Mouse (Mus musculus) ES-E14 (cell line): ENCODE data around the gene Ugt1a7c. TPM values are rescaled to one million over a fixed set of nuclear protein-coding genes. Genes with fewer than 3 reads are reported as not detected.

ENCODE experiments used
- DNase-seq: peaks from one replicate; pipeline ENCODE4 v3.0.0-alpha.2; 2013; ENCODE audit warnings: low read depth, low spot score
- H3K27ac ChIP-seq: 2 replicates; pipeline ENCODE4 v1.5.1; 2012; ENCODE audit warnings: low read depth, mild to moderate bottlenecking, low read length, moderate library complexity, mixed read lengths; ENCODE audit not compliant: poor library complexity, insufficient read depth, severe bottlenecking
- H3K36me3 ChIP-seq: 2 replicates; pipeline ENCODE4 v1.6.1; 2012; ENCODE audit warnings: mild to moderate bottlenecking, low read length, moderate library complexity, mixed read lengths; ENCODE audit not compliant: control insufficient read depth, poor library complexity, insufficient read depth, severe bottlenecking
- H3K4me1 ChIP-seq, 2 experiments: fragments of 150-350 bp in 1 of 2; sonication (generic) in 1 of 2; 2 replicates each; pipeline ENCODE4 v1.6.1; 2012; ENCODE audit warnings: low read length in 2 of 2, mild to moderate bottlenecking in 1 of 2, mixed read lengths in 1 of 2; ENCODE audit not compliant: control insufficient read depth in 2 of 2, insufficient read depth in 2 of 2, poor library complexity in 1 of 2
- H3K4me3 ChIP-seq, 2 experiments: fragments of 150-350 bp in 1 of 2; sonication (generic) in 1 of 2; 2 replicates each; pipeline ENCODE4 v1.5.1; 2012; ENCODE audit warnings: low read length in 2 of 2, low read depth in 1 of 2, mild to moderate bottlenecking in 1 of 2, mixed read lengths in 1 of 2; ENCODE audit not compliant: insufficient read depth in 1 of 2, poor library complexity in 1 of 2, severe bottlenecking in 1 of 2
- H3K9ac ChIP-seq: 2 replicates; pipeline ENCODE4 v1.6.1; 2012; ENCODE audit warnings: low read depth, mild to moderate bottlenecking, low read length, mixed read lengths; ENCODE audit not compliant: poor library complexity, insufficient read depth, severe bottlenecking
- H3K9me3 ChIP-seq: fragments of 150-350 bp; sonication (generic); 2 replicates; pipeline ENCODE4 v1.6.1; 2012; ENCODE audit warnings: low read depth, mild to moderate bottlenecking, low read length; ENCODE audit not compliant: control insufficient read depth, insufficient read depth
- CHD2 ChIP-seq: IDR thresholded peaks from 2 replicates; pipeline ENCODE4 v1.6.1; 2014; ENCODE audit warnings: mild to moderate bottlenecking, low read depth, low read length, inconsistent platforms
- HCFC1 ChIP-seq: IDR thresholded peaks from 2 replicates; pipeline ENCODE4 v1.6.1; 2012; ENCODE audit warnings: low read length, inconsistent platforms, borderline replicate concordance; ENCODE audit not compliant: insufficient read depth
- MAFK ChIP-seq: IDR thresholded peaks from 2 replicates; pipeline ENCODE4 v1.6.1; 2014; ENCODE audit warnings: mild to moderate bottlenecking, low read depth, low read length, inconsistent platforms; ENCODE audit not compliant: insufficient read depth
- ZC3H11A ChIP-seq: IDR thresholded peaks from 2 replicates; pipeline ENCODE4 v1.6.1; 2012; ENCODE audit warnings: low read depth, mild to moderate bottlenecking, inconsistent platforms, low read length, borderline replicate concordance
- ZNF384 ChIP-seq: IDR thresholded peaks from 2 replicates; pipeline ENCODE4 v1.6.1; 2012; ENCODE audit warnings: low read depth, low read length, inconsistent platforms
- in situ Hi-C, 2 experiments: fragments of 600-800 bp; cut with MboI; formaldehyde crosslinking; loops; one replicate each; pipeline ENCODE4 v1.15.1; 2025; ENCODE audit warnings: low sequenced_read_pairs in 2 of 2, inconsistent platforms in 1 of 2; ENCODE audit not compliant: unreplicated experiment in 2 of 2
- total RNA-seq: library from RNA; depleted of rRNA; stranded (reverse); fragments of 300-350 nt; gene quantifications from 2 replicates; pipeline ENCODE4 v1.2.3, GENCODE M21; 2012

Gene Ugt1a7c
- total RNA-seq, 1 experiment, result 0.09 TPM

DNA sequence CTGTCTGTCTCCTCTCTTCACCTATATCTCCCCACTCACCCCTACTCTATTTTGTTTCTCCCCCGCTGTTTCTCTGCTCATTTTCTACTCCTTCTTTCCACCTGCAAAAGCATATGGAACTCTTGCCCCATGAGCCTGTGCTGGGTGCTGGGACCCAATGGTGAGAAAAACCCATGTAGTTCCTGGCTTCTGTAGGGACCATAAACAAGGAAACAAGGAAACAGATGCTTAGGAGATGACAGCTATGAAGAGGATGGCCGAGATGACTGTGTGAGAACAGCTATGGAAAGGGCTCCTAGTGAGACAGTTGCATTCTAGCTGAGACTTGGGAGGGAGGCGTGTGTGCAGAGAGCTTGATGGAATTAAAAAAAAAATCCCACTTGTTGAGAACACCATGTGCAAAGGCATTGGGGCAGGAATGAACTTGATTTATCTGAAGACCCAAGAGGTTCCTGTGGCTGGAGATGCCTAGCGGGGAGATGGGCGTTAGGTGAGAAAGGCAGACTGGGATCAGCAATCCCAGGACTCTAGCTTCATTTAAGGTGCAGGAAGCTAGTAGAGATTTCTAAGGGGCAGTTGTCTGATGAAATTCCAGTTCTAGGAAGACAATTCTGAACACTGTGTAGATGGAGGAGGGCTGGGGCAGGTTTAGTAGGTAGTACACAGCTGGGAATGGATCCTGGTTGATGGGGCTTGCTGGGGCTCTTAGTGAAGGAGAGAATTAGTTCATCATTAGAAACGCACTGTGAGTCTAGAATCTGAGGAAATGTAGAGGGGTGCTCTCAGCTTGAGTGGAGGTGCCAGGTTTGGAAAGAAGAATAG is 136.3 kb downstream of the Ugt1a7c start:
- H3K4me1 ChIP-seq, result no peaks in the 10 kb centered on the region
- no peaks in the 10 kb centered on the region for H3K9me3 ChIP-seq
- no peak for DNase-seq

DNA sequence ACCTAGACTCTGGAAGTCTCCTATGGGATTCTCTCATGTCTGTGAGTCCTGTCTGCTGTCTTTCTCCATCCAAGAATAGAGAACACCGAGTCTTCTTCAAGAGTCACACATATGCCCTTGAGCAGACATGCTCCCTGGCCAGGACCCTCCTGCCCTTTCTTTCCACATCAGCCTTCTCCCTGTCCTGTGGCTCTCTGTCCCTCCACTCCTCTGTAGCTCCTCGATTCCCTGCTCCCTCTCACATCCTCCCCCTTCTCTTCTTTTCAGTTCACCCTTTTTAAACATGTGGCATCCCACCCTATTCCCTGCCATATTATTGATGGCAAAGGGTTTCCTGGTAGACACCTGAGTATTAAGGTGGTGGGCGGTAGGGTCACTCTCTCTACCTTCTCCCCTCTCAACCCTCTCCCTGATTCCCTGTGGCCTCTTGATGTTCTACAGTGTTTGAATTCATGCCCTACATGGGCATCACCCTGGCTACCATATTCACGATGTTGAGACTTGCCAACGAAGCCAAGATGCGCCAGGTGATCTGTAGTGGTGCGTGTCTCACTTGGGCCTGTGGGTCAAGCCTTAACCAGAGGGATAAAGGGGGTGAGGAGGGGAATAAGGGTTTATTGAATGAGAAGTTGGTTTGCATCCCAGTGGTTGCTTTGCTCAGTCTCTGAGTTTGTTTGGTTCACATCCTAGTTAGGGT is 137.1 kb downstream of the Ugt1a7c start:
- no peak overlapping the region for H3K27ac ChIP-seq
- H3K9me3 ChIP-seq, result no peaks in the 10 kb centered on the region
- TF ChIP-seq HCFC1 (no peak), ZC3H11A (no peak), CHD2 (no peak)
- H3K36me3 ChIP-seq, result no peaks in the 10 kb centered on the region
- DNase-seq, result no peak
- no peak overlapping the region for H3K4me3 ChIP-seq
- no peak overlapping the region for H3K9ac ChIP-seq
- H3K4me1 ChIP-seq, result no peaks in the 10 kb centered on the region
- in situ Hi-C loops, result no loop called here

More for the DNA sequence above, 136.3 kb downstream of the Ugt1a7c start:
- H3K4me3 ChIP-seq, result no peak overlapping the region
- TF ChIP-seq ZC3H11A (no peak), ZNF384 (no peak)
- H3K36me3 ChIP-seq, result no peaks in the 10 kb centered on the region
- no peak overlapping the region for H3K9ac ChIP-seq
- H3K27ac ChIP-seq, result no peak overlapping the region
- in situ Hi-C loops, result no loop called here

DNA sequence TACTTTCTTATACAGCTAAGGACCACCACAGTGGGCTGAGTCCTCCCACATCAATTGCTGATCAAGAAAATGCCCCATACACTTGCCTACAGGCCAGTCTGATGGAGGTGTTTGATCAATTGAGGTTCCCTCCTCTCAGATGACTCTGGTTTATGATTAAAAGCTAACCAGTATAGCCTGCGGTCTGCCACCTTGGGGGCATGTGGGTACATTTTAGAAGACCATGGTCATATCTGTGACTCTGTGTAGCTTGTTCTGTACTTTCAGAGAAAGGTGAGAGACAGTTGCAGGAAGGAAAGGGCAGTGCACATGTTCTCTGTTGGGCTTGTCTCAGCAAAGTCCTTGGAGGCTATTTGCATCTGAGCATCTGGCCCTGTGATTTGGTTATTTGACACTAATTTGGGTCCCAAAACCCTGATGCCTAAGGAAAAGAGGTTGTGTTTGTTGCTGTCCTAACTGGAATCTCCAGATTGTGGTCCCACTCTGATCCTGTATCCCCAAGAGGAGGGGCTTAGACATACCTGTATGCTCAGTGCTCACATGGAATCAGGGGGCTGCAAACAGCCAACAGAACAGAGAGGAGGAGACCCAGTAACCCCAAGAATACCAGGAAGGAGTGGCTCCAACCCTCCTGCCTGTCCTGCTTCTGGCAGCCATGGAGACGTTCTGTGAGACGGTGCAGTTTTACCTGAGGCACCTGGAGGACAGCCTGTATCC is 138.0 kb downstream of the Ugt1a7c start:
- Histone ChIP-seq H3K4me3 (no peak overlapping the region), H3K27ac (no peak overlapping the region), H3K36me3 (no peaks in the 10 kb centered on the region), H3K4me1 (no peaks in the 10 kb centered on the region), H3K9me3 (no peaks in the 10 kb centered on the region), H3K9ac (no peak overlapping the region)
- TF ChIP-seq HCFC1 (no peak), CHD2 (no peak), MAFK (no peak), ZC3H11A (no peak), ZNF384 (no peak)
- no peak for DNase-seq
- in situ Hi-C loops, result no loop called here

DNA sequence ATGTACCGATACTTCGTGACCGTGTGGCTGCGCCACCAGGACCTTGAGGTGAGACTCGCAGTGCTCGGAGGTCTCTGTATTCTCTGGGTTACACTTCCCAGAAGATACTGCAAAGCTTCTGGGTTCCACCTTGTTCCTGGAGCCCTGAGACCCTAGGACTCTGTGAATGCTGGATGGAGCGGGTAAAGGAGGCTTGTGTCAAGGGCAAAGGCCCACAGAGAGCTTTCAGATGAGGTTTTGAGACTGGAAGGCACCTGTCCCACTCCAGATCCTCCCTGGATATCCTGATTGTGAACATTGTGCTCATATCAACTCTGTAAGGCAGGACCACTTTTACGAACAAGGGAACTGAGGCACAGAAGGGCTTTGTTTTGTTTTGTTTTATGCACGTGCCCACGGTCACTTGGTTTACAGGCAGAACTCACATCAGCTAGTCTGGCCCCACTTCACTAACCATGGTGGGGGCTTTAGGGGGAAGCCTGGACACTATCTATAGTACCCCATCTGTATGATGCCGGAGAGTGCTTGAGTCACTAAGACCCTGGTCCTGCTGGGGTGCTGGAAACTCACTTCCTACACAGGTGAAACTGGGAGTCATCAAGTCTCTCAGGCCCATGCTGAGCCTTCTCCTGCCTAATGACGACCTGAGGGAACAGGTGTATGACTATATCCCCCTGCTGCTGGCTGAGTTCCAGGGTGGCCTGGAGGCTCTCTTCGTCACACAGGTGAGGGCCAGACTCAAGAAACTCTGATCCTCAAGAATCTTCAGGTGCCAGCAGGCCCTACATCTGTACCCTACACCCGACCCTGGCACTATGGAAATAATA is 138.8 kb downstream of the Ugt1a7c start:
- no peak for TF ChIP-seq ZC3H11A
- TF ChIP-seq HCFC1, result no peak
- TF ChIP-seq CHD2, result no peak
- no peak for TF ChIP-seq ZNF384
- TF ChIP-seq MAFK, result no peak
- H3K9me3 ChIP-seq, result no peaks in the 10 kb centered on the region
- no peak overlapping the region for H3K4me3 ChIP-seq
- no peak overlapping the region for H3K27ac ChIP-seq
- no peak overlapping the region for H3K9ac ChIP-seq
- in situ Hi-C loops, result no loop called here
- no peaks in the 10 kb centered on the region for H3K4me1 ChIP-seq
- H3K36me3 ChIP-seq, result no peaks in the 10 kb centered on the region
- no peak for DNase-seq
